Mouse (Mus musculus) heart, embryonic 16.5 days (tissue): Measurements from ENCODE around the gene Nqo1. TPM values are rescaled to one million over a fixed set of nuclear protein-coding genes. Genes with fewer than 3 reads are reported as not detected.

ENCODE experiments used
- ATAC-seq: fragments of 200-750 bp; cut with Nextera tagmentation; replicated peaks from 2 replicates; pipeline ENCODE4 v1.8.0; 2017; ENCODE audit warnings: moderate number of reproducible peaks; ENCODE audit not compliant: insufficient read depth, low FRiP score; ENCODE audit errors: extremely low read depth
- H3K27ac ChIP-seq: fragments of 300-500 bp; sonication (generic); 2 replicates; pipeline ENCODE4 v1.5.1; 2014; ENCODE audit warnings: mild to moderate bottlenecking, low read length, control low read depth, moderate library complexity
- H3K27me3 ChIP-seq: fragments of 300-500 bp; sonication (generic); 2 replicates; pipeline ENCODE4 v1.6.1; 2014; ENCODE audit warnings: low read length, mixed read lengths; ENCODE audit not compliant: control insufficient read depth, insufficient read depth
- H3K36me3 ChIP-seq: fragments of 300-500 bp; sonication (generic); 2 replicates; pipeline ENCODE4 v1.6.1; 2014; ENCODE audit not compliant: control insufficient read depth, insufficient read depth
- H3K4me1 ChIP-seq: fragments of 300-500 bp; sonication (generic); 2 replicates; pipeline ENCODE4 v1.6.1; 2014; ENCODE audit warnings: low read length, mixed read lengths; ENCODE audit not compliant: control insufficient read depth, insufficient read depth
- H3K4me2 ChIP-seq: fragments of 300-500 bp; sonication (generic); 2 replicates; pipeline ENCODE4 v1.6.1; 2014; ENCODE audit warnings: low read depth, mild to moderate bottlenecking, control low read depth, low read length
- H3K4me3 ChIP-seq: fragments of 300-500 bp; sonication (generic); 2 replicates; pipeline ENCODE4 v1.5.1; 2014; ENCODE audit warnings: mild to moderate bottlenecking, control low read depth, low read length
- H3K9ac ChIP-seq: fragments of 300-500 bp; sonication (generic); 2 replicates; pipeline ENCODE4 v1.6.1; 2014; ENCODE audit warnings: low read length, control low read depth
- H3K9me3 ChIP-seq: fragments of 300-500 bp; sonication (generic); replicated peaks from 2 replicates; pipeline ENCODE4 v1.6.1; 2016; ENCODE audit warnings: low read length; ENCODE audit not compliant: control insufficient read depth
- WGBS: fragments of 180-500 bp; shearing (Covaris S2); extraction: QIAGEN DNeasy Blood & Tissue Kit; methylation state at CpG from one replicate; pipeline ENCODE4 v1.1.7; 2014; 5-methylcytosine and 5-hydroxymethylcytosine counted together
- polyA plus RNA-seq: library from polyadenylated mRNA; unstranded; fragments of >200 nt; fragmentation: Nextera tagmentation; extraction: Ambion mirVana; gene quantifications from 2 replicates; pipeline ENCODE4 v1.2.1, GENCODE M21; 2015

Nqo1 gene
- polyA plus RNA-seq, 1 experiment from 2014 or later = 31.6 TPM

DNA sequence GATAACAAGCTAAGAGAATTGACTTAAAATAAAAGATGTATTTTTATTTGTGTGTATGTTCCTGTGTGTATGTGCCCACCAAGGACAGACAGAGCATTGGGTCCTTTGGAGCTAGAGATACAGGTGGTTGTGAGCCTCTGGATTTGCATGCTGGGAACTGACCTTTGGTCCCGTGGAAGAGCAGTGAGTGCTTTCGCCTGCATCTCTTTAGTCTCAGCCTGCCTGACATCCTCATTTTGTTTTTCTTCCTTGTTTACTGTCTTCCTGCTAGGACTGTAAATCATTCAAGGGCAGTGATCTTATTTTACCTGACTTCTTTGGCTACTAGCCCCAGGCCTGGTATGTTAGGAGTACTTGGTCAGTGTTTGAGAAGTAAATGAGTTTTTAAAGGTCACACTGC lies 34.7 kb upstream of the Nqo1 start:
- no peak overlapping the region for H3K4me2 ChIP-seq
- no peak overlapping the region for H3K9ac ChIP-seq
- no peaks in the 10 kb centered on the region for H3K36me3 ChIP-seq
- WGBS = 67% methylated on average over 2 of the region's 2 CpGs
- H3K27me3 ChIP-seq = no peaks in the 10 kb centered on the region
- H3K27ac ChIP-seq = no peak overlapping the region
- H3K4me1 ChIP-seq = peaks cover 7% of the 10 kb centered on the region; the same call in 1 of the 2 replicates
- no peak overlapping the region for H3K4me3 ChIP-seq
- ATAC-seq = no peak
- no peaks in the 10 kb centered on the region for H3K9me3 ChIP-seq

DNA sequence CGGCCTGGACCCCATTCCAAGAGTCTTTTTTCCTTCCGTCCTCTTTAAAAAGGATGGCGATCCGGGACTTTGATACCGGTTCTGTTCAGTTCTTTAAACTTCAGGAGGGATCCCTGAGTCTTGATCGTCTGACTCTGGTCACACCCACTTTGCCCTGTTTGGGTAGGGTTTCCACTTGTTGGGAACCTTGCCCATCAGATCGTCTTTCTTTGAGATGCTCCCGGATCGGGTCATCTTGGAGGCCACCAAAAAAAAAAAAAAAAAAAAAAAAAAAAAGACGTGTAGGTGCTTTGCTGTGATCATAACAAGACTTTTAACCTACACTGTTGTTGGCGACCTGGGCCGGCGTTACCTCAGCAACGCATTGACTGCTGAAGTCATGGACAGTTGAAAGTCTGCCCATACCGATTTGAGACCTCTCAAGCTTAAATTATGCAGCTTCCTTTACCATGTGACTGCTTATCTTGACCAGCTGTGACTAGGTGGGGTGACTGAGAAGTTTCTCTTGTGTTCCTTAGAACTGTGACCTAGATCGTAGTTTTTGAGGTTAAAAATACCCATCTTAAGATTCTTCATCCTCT lies 33.9 kb upstream of the Nqo1 start:
- WGBS = 7% methylated on average over 16 of the region's 16 CpGs
- H3K27ac ChIP-seq = peak overlapping the region; percentile 78

DNA sequence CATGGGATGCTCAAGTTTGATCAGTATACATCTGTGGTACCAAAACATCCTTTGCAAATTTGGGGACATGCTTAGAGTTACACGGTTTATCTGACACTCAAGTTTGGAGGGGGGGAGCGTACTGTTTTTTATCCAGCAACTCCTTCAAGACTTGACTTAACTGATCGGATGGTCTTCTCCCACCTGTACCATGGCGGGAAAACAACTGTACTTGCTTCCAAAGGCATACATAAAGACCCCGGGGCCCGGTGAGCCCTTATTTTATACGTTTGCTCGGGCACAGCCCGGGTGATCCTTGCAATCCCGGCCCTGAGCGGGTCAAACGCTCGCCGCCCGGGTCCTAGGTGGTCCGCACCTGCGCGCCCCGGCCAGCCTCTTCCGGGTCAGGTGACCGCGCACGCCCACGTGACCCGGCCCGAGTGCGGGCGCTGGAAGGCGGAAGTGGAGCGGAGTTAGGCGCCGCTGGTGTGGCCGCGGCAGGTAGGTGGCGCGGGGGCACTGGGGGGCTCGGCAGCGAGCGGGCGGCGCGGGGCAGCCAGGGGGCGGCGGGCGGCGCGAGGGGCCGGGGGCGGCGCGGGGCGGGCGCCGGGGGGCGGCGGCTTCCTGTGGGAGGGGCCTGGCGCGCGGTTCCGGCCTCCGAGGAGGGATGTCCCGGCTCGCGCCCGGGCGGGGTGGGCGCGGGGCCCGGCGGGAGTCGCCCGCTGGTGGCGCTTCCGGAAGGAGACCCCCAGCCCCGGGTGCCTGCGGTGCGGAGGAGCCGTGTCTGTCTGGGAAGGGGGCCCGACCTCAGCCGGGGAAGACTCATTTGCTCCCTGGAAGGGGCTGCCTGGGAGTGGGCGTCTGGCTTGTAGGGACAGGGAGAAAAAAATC lies 33.2 kb upstream of the Nqo1 start, which contains the start of gene Wwp2:
Gene Wwp2, plus strand, starts transcription at position 404 of the 870 bp plus-strand sequence.
- peak within 1 kb of the TSS; percentile 81 for H3K9ac ChIP-seq
- peak; percentile 87 for ATAC-seq
- H3K4me3 ChIP-seq = peak within 1 kb of the TSS; percentile 68
- peak within 1 kb of the TSS; percentile 78 for H3K27ac ChIP-seq
- peaks cover 7% of the 10 kb centered on the region; the same call in 1 of the 2 replicates for H3K4me1 ChIP-seq
- no peaks in the 10 kb centered on the region for H3K36me3 ChIP-seq
- H3K9me3 ChIP-seq = no peaks in the 10 kb centered on the region
- H3K27me3 ChIP-seq = no peaks in the 10 kb centered on the region
- peak within 1 kb of the TSS; percentile 76 for H3K4me2 ChIP-seq
- under 1% methylated on average over 64 of the region's 81 CpGs for WGBS

More for the DNA sequence above, 33.9 kb upstream of the Nqo1 start:
- no peaks in the 10 kb centered on the region for H3K36me3 ChIP-seq
- H3K9ac ChIP-seq = peak overlapping the region; percentile 81
- peak overlapping the region; percentile 68 for H3K4me3 ChIP-seq
- peak; percentile 28; the same call in 1 of the 2 replicates for ATAC-seq
- no peaks in the 10 kb centered on the region for H3K9me3 ChIP-seq
- H3K27me3 ChIP-seq = no peaks in the 10 kb centered on the region
- H3K4me2 ChIP-seq = peak overlapping the region; percentile 69
- H3K4me1 ChIP-seq = peaks cover 7% of the 10 kb centered on the region; the same call in 1 of the 2 replicates

DNA sequence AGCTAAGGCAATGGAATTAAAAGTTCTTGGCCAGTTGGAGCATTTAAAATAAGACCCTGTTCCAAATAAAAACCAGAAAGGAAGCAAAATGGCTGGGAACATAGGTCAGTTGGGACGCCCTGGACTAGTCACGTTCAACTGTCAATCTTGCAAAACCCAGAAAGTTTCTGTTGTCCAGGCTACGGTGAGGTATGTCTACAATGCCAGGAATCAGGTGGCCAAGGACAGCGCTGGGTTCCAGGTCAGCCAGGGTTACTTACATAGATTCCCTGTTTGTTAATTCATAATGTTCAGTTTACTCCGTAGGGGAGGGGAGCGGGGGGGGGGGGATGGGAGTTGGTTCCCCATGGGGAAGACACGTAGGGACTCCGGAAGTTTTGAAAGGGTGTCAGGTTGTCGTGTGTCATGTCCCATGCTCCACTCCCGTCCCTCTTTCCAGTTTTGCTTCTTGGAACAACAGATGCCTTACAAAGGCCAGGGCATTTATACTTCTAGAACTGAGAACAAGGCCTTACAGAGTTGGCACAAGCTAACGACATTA lies 32.5 kb upstream of the Nqo1 start:
- Histone ChIP-seq H3K9me3 (no peaks in the 10 kb centered on the region), H3K4me2 (peak overlapping the region; percentile 76), H3K36me3 (no peaks in the 10 kb centered on the region), H3K27me3 (0 out of 2 replicates have a peak, but pooled peaks cover 2% of the 10 kb centered on the region), H3K9ac (peak overlapping the region; percentile 81), H3K27ac (peak overlapping the region; percentile 78; the same call in 1 of the 2 replicates), H3K4me1 (peaks cover 7% of the 10 kb centered on the region; the same call in 1 of the 2 replicates), H3K4me3 (peak overlapping the region; percentile 68)
- WGBS = 24% methylated on average over 11 of the region's 11 CpGs
- ATAC-seq = peak; percentile 4; the same call in 1 of the 2 replicates

DNA sequence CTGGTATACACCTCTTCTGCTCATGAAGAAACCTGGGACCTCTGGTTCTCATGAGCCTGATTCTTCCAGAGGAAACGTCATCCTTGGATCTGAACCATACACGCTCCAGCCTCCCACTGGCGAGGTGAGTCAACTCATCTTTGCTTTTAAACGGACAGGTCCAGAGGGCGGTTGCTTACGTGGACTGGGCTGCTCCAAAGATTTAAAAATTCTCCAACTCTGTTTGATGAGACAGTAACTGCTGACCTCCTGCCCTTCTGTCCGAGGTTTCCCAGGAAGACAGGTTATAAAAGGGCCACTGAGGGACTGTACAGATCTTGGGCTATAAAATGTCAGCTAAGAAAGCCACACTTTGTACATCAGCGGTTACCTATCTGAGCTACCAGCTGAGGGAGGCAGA lies 27.8 kb upstream of the Nqo1 start:
- H3K4me1 ChIP-seq = peaks cover 4% of the 10 kb centered on the region; the same call in 1 of the 2 replicates
- no peaks in the 10 kb centered on the region for H3K9me3 ChIP-seq
- 77% methylated on average over 8 of the region's 8 CpGs for WGBS
- 0 out of 2 replicates have a peak, but pooled peaks cover 2% of the 10 kb centered on the region for H3K27me3 ChIP-seq
- no peaks in the 10 kb centered on the region for H3K36me3 ChIP-seq
- no peak overlapping the region for H3K4me2 ChIP-seq
- H3K27ac ChIP-seq = no peak overlapping the region
- ATAC-seq = no peak
- H3K4me3 ChIP-seq = no peak overlapping the region
- no peak overlapping the region for H3K9ac ChIP-seq

DNA sequence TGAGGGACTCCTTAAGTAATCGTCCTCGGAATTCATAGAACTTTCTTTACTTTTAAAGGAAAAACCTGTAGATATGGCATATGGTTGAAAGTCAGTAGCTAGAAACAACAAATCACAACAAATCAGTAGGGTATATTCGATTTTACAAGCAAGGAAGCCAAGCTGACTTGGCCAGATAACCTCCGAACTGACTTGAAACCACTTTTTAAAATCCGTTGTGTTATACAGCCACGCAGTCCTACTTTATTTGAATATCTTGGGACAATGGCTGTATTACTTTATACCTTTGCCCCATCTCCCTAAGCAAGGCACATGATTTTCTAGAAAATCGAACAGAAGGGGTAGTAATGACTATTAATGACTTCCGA lies 22.2 kb upstream of the Nqo1 start:
- peaks cover 17% of the 10 kb centered on the region for H3K36me3 ChIP-seq
- no peak overlapping the region for H3K9ac ChIP-seq
- H3K4me2 ChIP-seq = peak overlapping the region; percentile 85
- H3K27ac ChIP-seq = no peak overlapping the region
- no peaks in the 10 kb centered on the region for H3K9me3 ChIP-seq
- peak overlapping the region; percentile 3; the same call in 1 of the 2 replicates for H3K4me3 ChIP-seq
- WGBS = 40% methylated on average over 8 of the region's 8 CpGs
- no peak for ATAC-seq
- peaks cover 13% of the 10 kb centered on the region for H3K4me1 ChIP-seq
- no peaks in the 10 kb centered on the region for H3K27me3 ChIP-seq

DNA sequence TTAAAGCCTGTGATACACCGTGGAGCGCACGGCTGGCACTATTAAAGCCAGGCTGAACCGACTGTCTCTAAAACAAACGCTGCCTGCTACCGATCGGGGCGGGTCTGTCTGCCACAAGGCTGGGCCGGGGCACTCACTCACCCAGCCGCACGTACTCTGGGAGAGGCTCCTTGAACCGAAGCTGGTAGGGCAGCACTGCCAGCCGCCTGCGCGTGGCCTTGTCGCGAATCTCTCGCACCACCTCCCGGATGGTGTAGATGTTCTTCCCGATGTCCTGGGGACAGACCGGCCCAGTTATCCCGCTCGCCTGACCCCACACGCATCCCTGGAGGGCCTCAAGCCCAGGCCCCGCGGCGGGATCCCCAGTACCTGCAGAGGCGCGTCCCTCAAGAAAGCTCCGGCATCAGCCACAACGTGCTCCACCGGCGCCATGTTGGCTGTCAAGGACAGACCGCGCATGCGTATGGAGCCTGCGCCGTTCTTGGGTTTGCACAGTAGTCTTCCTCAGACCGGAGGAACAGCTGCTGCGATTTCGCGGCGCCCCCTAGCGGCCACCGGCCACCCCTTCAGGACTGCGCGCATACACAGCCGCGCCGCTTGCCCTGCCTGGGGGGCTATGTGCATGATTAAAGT lies 21.7 kb upstream of the Nqo1 start, which contains the start of gene Nob1:
Gene Nob1, minus strand, starts transcription at position 455 of the 633 bp plus-strand sequence.
- Histone ChIP-seq H3K27ac (peak within 1 kb of the TSS; percentile 50), H3K4me2 (peak within 1 kb of the TSS; percentile 85), H3K4me1 (peaks cover 13% of the 10 kb centered on the region), H3K4me3 (peak within 1 kb of the TSS; percentile 81), H3K9me3 (no peaks in the 10 kb centered on the region), H3K9ac (peak within 1 kb of the TSS; percentile 86), H3K36me3 (peaks cover 22% of the 10 kb centered on the region), H3K27me3 (no peaks in the 10 kb centered on the region)
- ATAC-seq = peak; percentile 99
- under 1% methylated on average over 50 of the region's 50 CpGs for WGBS

DNA sequence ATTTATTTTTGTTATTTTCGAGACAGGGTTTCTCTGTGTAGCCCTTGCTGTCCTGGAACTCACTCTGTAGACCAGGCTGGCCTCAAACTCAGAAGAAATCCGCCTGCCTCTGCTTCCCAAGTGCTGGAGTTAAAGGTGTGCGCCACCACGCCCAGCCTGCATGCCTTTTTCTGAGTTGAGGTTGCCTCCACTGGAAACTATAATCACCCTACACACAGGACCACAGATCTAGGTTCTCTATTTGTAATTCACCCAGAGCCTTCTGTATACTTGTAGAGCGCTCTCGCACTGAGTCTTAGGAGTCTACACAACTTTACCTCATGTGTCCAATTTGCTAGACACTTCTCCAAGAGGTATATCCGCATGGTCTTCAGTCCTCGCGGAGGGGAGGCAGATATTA lies 21.2 kb upstream of the Nqo1 start:
- Histone ChIP-seq H3K9me3 (no peaks in the 10 kb centered on the region), H3K36me3 (peaks cover 22% of the 10 kb centered on the region), H3K27me3 (no peaks in the 10 kb centered on the region), H3K4me2 (peak overlapping the region; percentile 85), H3K4me3 (peak overlapping the region; percentile 81), H3K4me1 (peaks cover 13% of the 10 kb centered on the region), H3K27ac (peak overlapping the region; percentile 50), H3K9ac (peak overlapping the region; percentile 86)
- no peak for ATAC-seq
- WGBS = 23% methylated on average over 9 of the region's 9 CpGs
